Mouse (Mus musculus) liver, embryonic 14.5 days (tissue): ENCODE data around the gene Rufy3. TPM values are rescaled to one million over a fixed set of nuclear protein-coding genes. Genes with fewer than 3 reads are reported as not detected.
A peak's percentile ranks its signal among the peaks of the same experiment; 100 is the strongest.

Experiments
- ATAC-seq: fragments of 200-750 bp; cut with Nextera tagmentation; 2 replicates; pipeline ENCODE4 v1.8.0; 2017; ENCODE audit warnings: moderate number of reproducible peaks, mild to moderate bottlenecking, moderate library complexity; ENCODE audit not compliant: insufficient read depth
- DNase-seq, 3 experiments: peaks; one replicate each; pipeline ENCODE4 v3.0.0-alpha.2; 2012 to 2013; ENCODE audit warnings: low read depth in 3 of 3, low spot score in 3 of 3
- H3K27ac ChIP-seq: fragments of 300-500 bp; sonication (generic); 2 replicates; pipeline ENCODE4 v1.5.1; 2014; ENCODE audit warnings: moderate library complexity, mild to moderate bottlenecking, control low read depth, inconsistent platforms
- H3K27me3 ChIP-seq: fragments of 300-500 bp; sonication (generic); 2 replicates; pipeline ENCODE4 v1.6.1; 2014; ENCODE audit warnings: mild to moderate bottlenecking, low read length, moderate library complexity; ENCODE audit not compliant: control insufficient read depth, insufficient read depth
- H3K36me3 ChIP-seq: fragments of 300-500 bp; sonication (generic); replicated peaks from 2 replicates; pipeline ENCODE4 v1.6.1; 2014; ENCODE audit warnings: low read depth; ENCODE audit not compliant: control insufficient read depth, insufficient read depth
- H3K4me1 ChIP-seq, 2 experiments: fragments of 200-500 bp in 1 of 2; fragments of 300-500 bp in 1 of 2; sonication (generic) in 1 of 2; replicated peaks; 2 replicates each; pipeline ENCODE4 v1.6.1; 2012 to 2014; ENCODE audit warnings: antibody characterized with exemption in 1 of 2, inconsistent platforms in 1 of 2, low read length in 1 of 2; ENCODE audit not compliant: control insufficient read depth in 2 of 2, insufficient read depth in 2 of 2
- H3K4me2 ChIP-seq: fragments of 300-500 bp; sonication (generic); 2 replicates; pipeline ENCODE4 v1.6.1; 2014; ENCODE audit warnings: low read depth, mild to moderate bottlenecking, control low read depth, moderate library complexity
- H3K4me3 ChIP-seq, 2 experiments: fragments of 200-500 bp in 1 of 2; fragments of 300-500 bp in 1 of 2; sonication (generic) in 1 of 2; 2 replicates each; pipeline ENCODE4 v1.5.1; 2012 to 2014; ENCODE audit warnings: low read depth in 2 of 2, low read length in 2 of 2, mild to moderate bottlenecking in 2 of 2, control low read depth in 1 of 2, inconsistent platforms in 1 of 2, moderate library complexity in 1 of 2; ENCODE audit not compliant: insufficient read depth in 1 of 2
- H3K9ac ChIP-seq: fragments of 300-500 bp; sonication (generic); replicated peaks from 2 replicates; pipeline ENCODE4 v1.6.1; 2014; ENCODE audit warnings: mild to moderate bottlenecking, control low read depth, moderate library complexity
- H3K9me3 ChIP-seq: fragments of 300-500 bp; sonication (generic); 2 replicates; pipeline ENCODE4 v1.6.1; 2016; ENCODE audit warnings: low read length, mixed read lengths; ENCODE audit not compliant: control insufficient read depth
- CTCF ChIP-seq: IDR thresholded peaks from 2 replicates; pipeline ENCODE4 v1.5.1; 2016; ENCODE audit warnings: antibody characterized with exemption, low read depth, control low read depth
- EP300 ChIP-seq: IDR thresholded peaks from 2 replicates; pipeline ENCODE4 v1.6.1; 2016; ENCODE audit warnings: antibody characterized with exemption, low read depth
- WGBS: fragments of 180-500 bp; shearing (Covaris S2); extraction: QIAGEN DNeasy Blood & Tissue Kit; methylation state at CpG from one replicate; pipeline ENCODE4 v1.1.7; 2014; ENCODE audit not compliant: insufficient replicate concordance; 5-methylcytosine and 5-hydroxymethylcytosine counted together
- polyA plus RNA-seq, 2 experiments: library from polyadenylated mRNA; depleted of rRNA in 1 of 2; stranded (reverse) in 1 of 2; unstranded in 1 of 2; fragments of >200 nt; fragmentation: Nextera tagmentation in 1 of 2; extraction: Ambion mirVana in 1 of 2; gene quantifications; 2 replicates each; pipeline versions ENCODE4 v1.2.1 to v1.2.3; 2012 to 2014

The Rufy3 gene
- polyA plus RNA-seq, 2 experiments, result 3.5 to 4.1 TPM

- Histone ChIP-seq H3K4me3 (no peak overlapping the region), H3K9me3 (no peaks in the 10 kb centered on the region), H3K9ac (no peak overlapping the region), H3K4me1 (no peaks in the 10 kb centered on the region; a peak in 1 of 4 replicates), H3K27me3 (no peaks in the 10 kb centered on the region), H3K36me3 (no peaks in the 10 kb centered on the region), H3K27ac (no peak overlapping the region), H3K4me2 (no peak overlapping the region)
- no peak for DNase-seq
- no peak for ATAC-seq
- TF ChIP-seq CTCF, result no peak
- TF ChIP-seq EP300, result no peak
- WGBS, result 55% methylated on average over 6 of the region's 6 CpGs
Measured at GRCm38 (mm10) chr5:88691506-88692095, 126.8 kb downstream of the Rufy3 start.

- no peak for DNase-seq
- H3K27ac ChIP-seq, result no peak overlapping the region
- TF ChIP-seq CTCF (no peak), EP300 (no peak)
Measured at GRCm38 (mm10) chr5:88692586-88692985, 127.7 kb downstream of the Rufy3 start.

GRCm38 (mm10) chr5:88693057-88693456 lies 128.2 kb downstream of the Rufy3 start:
- ATAC-seq (no peak), DNase-seq (no peak)
- Histone ChIP-seq H3K4me1 (no peaks in the 10 kb centered on the region; a peak in 1 of 4 replicates), H3K4me2 (no peak overlapping the region), H3K36me3 (no peaks in the 10 kb centered on the region), H3K9me3 (no peaks in the 10 kb centered on the region), H3K9ac (no peak overlapping the region), H3K27ac (no peak overlapping the region), H3K4me3 (no peak overlapping the region), H3K27me3 (no peaks in the 10 kb centered on the region)
- TF ChIP-seq CTCF (no peak), EP300 (no peak)

More at GRCm38 (mm10) chr5:88692586-88692985, 127.7 kb downstream of the Rufy3 start:
- Histone ChIP-seq H3K4me3 (no peak overlapping the region), H3K4me2 (no peak overlapping the region), H3K27me3 (no peaks in the 10 kb centered on the region), H3K4me1 (no peaks in the 10 kb centered on the region; a peak in 1 of 4 replicates), H3K9ac (no peak overlapping the region), H3K9me3 (no peaks in the 10 kb centered on the region), H3K36me3 (no peaks in the 10 kb centered on the region)
- WGBS, result 74% methylated on average over 4 of the region's 4 CpGs
- no peak for ATAC-seq

- H3K4me1 ChIP-seq, result peaks cover 0 to 3% of the 10 kb centered on the region in 2 experiments; a peak in 2 of 4 replicates
- no peaks in the 10 kb centered on the region for H3K27me3 ChIP-seq
- H3K27ac ChIP-seq, result no peak overlapping the region
- WGBS, result 64% methylated on average over 5 of the region's 5 CpGs
- TF ChIP-seq CTCF (no peak), EP300 (no peak)
- no peak overlapping the region for H3K4me2 ChIP-seq
- DNase-seq (no peak), ATAC-seq (no peak)
- H3K9ac ChIP-seq, result no peak overlapping the region
- no peaks in the 10 kb centered on the region for H3K36me3 ChIP-seq
- H3K4me3 ChIP-seq, result no peak overlapping the region
- no peaks in the 10 kb centered on the region for H3K9me3 ChIP-seq
Measured at GRCm38 (mm10) chr5:88697291-88697690, 132.5 kb downstream of the Rufy3 start.

GRCm38 (mm10) chr5:88699251-88699913 lies 134.5 kb downstream of the Rufy3 start:
- no peaks in the 10 kb centered on the region for H3K27me3 ChIP-seq
- H3K9me3 ChIP-seq, result no peaks in the 10 kb centered on the region
- no peaks in the 10 kb centered on the region for H3K36me3 ChIP-seq
- TF ChIP-seq CTCF (no peak), EP300 (no peak)
- H3K4me1 ChIP-seq, result peaks cover 0 to 4% of the 10 kb centered on the region in 2 experiments; a peak in 2 of 4 replicates
- no peak overlapping the region for H3K27ac ChIP-seq
- H3K9ac ChIP-seq, result no peak overlapping the region
- DNase-seq (no peak), ATAC-seq (peak; percentile 37)
- H3K4me3 ChIP-seq, result no peak overlapping the region
- no peak overlapping the region for H3K4me2 ChIP-seq
- WGBS, result 62% methylated on average over 4 of the region's 4 CpGs

Other genes with a start within 250 kb of the Rufy3 start
- not detected in 2 replicates for gene Prol1, start 247.7 kb upstream of the Rufy3 start, polyA plus RNA-seq (2012; rRNA removed)
- not detected in 2 replicates for gene Prol1, start 247.7 kb upstream of the Rufy3 start, polyA plus RNA-seq (2014; fragmentation: Nextera tagmentation; extraction: Ambion mirVana)
- 0.08 TPM in 1 of 2 replicates, not detected in the other for gene Amtn, start 188.9 kb upstream of the Rufy3 start, polyA plus RNA-seq (2012; rRNA removed)
- not detected in 2 replicates for gene Amtn, start 188.9 kb upstream of the Rufy3 start, polyA plus RNA-seq (2014; fragmentation: Nextera tagmentation; extraction: Ambion mirVana)
- not detected in 2 replicates for gene Ambn, start 109.0 kb upstream of the Rufy3 start, polyA plus RNA-seq (2012; rRNA removed)
- not detected in 2 replicates for gene Ambn, start 109.0 kb upstream of the Rufy3 start, polyA plus RNA-seq (2014; fragmentation: Nextera tagmentation; extraction: Ambion mirVana)
- gene Enam, start 77.1 kb upstream of the Rufy3 start, polyA plus RNA-seq (2012; rRNA removed), result not detected in 2 replicates
- not detected in 2 replicates for gene Enam, start 77.1 kb upstream of the Rufy3 start, polyA plus RNA-seq (2014; fragmentation: Nextera tagmentation; extraction: Ambion mirVana)
- gene Jchain, start 37.1 kb upstream of the Rufy3 start, polyA plus RNA-seq (2012; rRNA removed), result 0.11 TPM in 1 of 2 replicates, not detected in the other
- not detected in 2 replicates for gene Jchain, start 37.1 kb upstream of the Rufy3 start, polyA plus RNA-seq (2014; fragmentation: Nextera tagmentation; extraction: Ambion mirVana)
- gene Utp3, start 10.6 kb upstream of the Rufy3 start, polyA plus RNA-seq (2012; rRNA removed), result 10.1 and 24.6 TPM in 2 replicates
- gene Utp3, start 10.6 kb upstream of the Rufy3 start, polyA plus RNA-seq (2014; fragmentation: Nextera tagmentation; extraction: Ambion mirVana), result 25.5 and 27.2 TPM in 2 replicates
- gene Grsf1, start 111.1 kb downstream of the Rufy3 start, polyA plus RNA-seq (2012; rRNA removed), result 10.5 and 20.3 TPM in 2 replicates
- 27.5 and 31.4 TPM in 2 replicates for gene Grsf1, start 111.1 kb downstream of the Rufy3 start, polyA plus RNA-seq (2014; fragmentation: Nextera tagmentation; extraction: Ambion mirVana)
- gene Mob1b, start 155.8 kb downstream of the Rufy3 start, polyA plus RNA-seq (2012; rRNA removed), result 4.6 and 6.6 TPM in 2 replicates
- 9.4 and 9.6 TPM in 2 replicates for gene Mob1b, start 155.8 kb downstream of the Rufy3 start, polyA plus RNA-seq (2014; fragmentation: Nextera tagmentation; extraction: Ambion mirVana)
- gene Dck, start 200.0 kb downstream of the Rufy3 start, polyA plus RNA-seq (2012; rRNA removed), result 29.9 and 38.0 TPM in 2 replicates
- 99.8 and 113 TPM in 2 replicates for gene Dck, start 200.0 kb downstream of the Rufy3 start, polyA plus RNA-seq (2014; fragmentation: Nextera tagmentation; extraction: Ambion mirVana)